Mouse (Mus musculus) cerebellum, adult 2 months (tissue): ENCODE data around the gene Gna13.

Experiments
- CTCF ChIP-seq: fragments of 200-500 bp; IDR thresholded peaks from 2 replicates; pipeline ENCODE4 v1.5.1; 2011; ENCODE audit warnings: low read depth, mild to moderate bottlenecking, control low read depth, low read length, moderate library complexity, borderline replicate concordance; ENCODE audit not compliant: insufficient read depth
- POLR2A ChIP-seq: fragments of 200-500 bp; IDR thresholded peaks from 2 replicates; pipeline ENCODE4 v1.6.1; 2011; ENCODE audit warnings: low read length, control low read depth, borderline replicate concordance; ENCODE audit not compliant: insufficient read depth

GRCm38 (mm10) chr11:109358549-109358948 lies 4.1 kb upstream of the Gna13 start:
- TF ChIP-seq POLR2A (no peak), CTCF (no peak)
